In the genomic region with DNA sequence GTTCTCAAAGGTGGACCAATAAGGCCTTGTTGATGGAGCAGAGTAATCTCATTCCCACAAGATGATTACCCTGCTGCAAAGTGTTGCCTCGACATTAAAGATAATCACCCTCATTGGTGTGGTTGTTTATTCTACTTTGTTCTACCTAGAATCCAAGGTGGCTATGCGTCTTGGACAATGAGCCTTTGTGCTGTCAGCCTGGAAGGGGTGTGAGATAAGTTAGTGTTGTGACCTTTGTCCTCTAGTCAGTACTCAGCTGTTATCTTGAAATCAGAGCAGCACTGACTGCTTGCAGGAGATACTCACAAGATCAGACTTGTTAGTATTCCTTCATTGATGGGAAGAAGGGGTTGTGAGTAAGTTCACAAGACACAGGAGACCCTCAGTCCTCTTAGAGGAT, we compare ENCODE assay signal across 27 mouse cellular contexts.
DNase-seq lines count a peak whose midpoint lies in the region; ATAC-seq and TF ChIP-seq lines count a peak whose summit lies in the region.
"Had no signal": no experiment of that assay in that cellular context is flagged by ENCODE, and none has a peak within 500 bp of the region (broad histone marks: within the 10 kb centered on the region; RNA-seq: fewer than 3 reads in every experiment).

No protein-coding gene starts in this region.

- TF ChIP-seq CTCF in intestine, postnatal 0 days (IDR thresholded peaks at IDR 0.05; ENCODE audit: low read depth), result no peak
- TF ChIP-seq CTCF in midbrain, postnatal 0 days (IDR thresholded peaks at IDR 0.05), result no peak

- no peaks in the 10 kb centered on the region for H3K27me3 ChIP-seq in kidney, embryonic 15.5 days
- no peaks in the 10 kb centered on the region for H3K27me3 ChIP-seq in intestine, embryonic 14.5 days (replicated peaks; ENCODE audit: control insufficient read depth, insufficient read depth, low read length)
- no peaks in the 10 kb centered on the region for H3K27me3 ChIP-seq in intestine, postnatal 0 days (replicated peaks; ENCODE audit: control insufficient read depth, insufficient read depth, low read length)
- no peaks in the 10 kb centered on the region for H3K27me3 ChIP-seq in midbrain, postnatal 0 days (ENCODE audit: insufficient read depth, low read length)
- H3K27me3 ChIP-seq: embryonic facial prominence, embryonic 13.5 days; forebrain, embryonic 12.5 days; heart, embryonic 13.5 days had no signal

- no peaks in the 10 kb centered on the region for H3K36me3 ChIP-seq in kidney, embryonic 15.5 days
- no peaks in the 10 kb centered on the region for H3K36me3 ChIP-seq in intestine, embryonic 14.5 days (ENCODE audit: control insufficient read depth, insufficient read depth, low read length)
- H3K36me3 ChIP-seq in intestine, postnatal 0 days (ENCODE audit: control insufficient read depth, insufficient read depth), result no peaks in the 10 kb centered on the region
- H3K36me3 ChIP-seq in midbrain, postnatal 0 days (ENCODE audit: insufficient read depth, low read length), result no peaks in the 10 kb centered on the region
- H3K36me3 ChIP-seq: embryonic facial prominence, embryonic 10.5 days; embryonic facial prominence, embryonic 13.5 days; forebrain, embryonic 12.5 days; heart, embryonic 10.5 days; heart, embryonic 13.5 days had no signal

- H3K9ac ChIP-seq in kidney, embryonic 15.5 days, result no peak overlapping the region
- no peak overlapping the region for H3K9ac ChIP-seq in intestine, embryonic 14.5 days (ENCODE audit: low read length)
- H3K9ac ChIP-seq in intestine, postnatal 0 days (ENCODE audit: low read depth, low read length), result no peak overlapping the region
- no peak overlapping the region for H3K9ac ChIP-seq in midbrain, postnatal 0 days (replicated peaks; ENCODE audit: low read length, poor library complexity, severe bottlenecking)
- H3K9ac ChIP-seq: embryonic facial prominence, embryonic 13.5 days; forebrain, embryonic 12.5 days; heart, embryonic 13.5 days had no signal

- DNase-seq in kidney, adult 11 months, result no peak
- DNase-seq in intestine, embryonic 14.5 days (ENCODE audit: low spot score), result no peak
- DNase-seq in yolk sac, embryonic 10.5 days (ENCODE audit: low spot score), result peak; percentile 46
- DNase-seq in thymus, postnatal 0 days (ENCODE audit: low spot score), result no peak
- no peak for DNase-seq in midbrain, postnatal 0 days (ENCODE audit: low spot score)
- DNase-seq: adrenal gland, adult 8-10 months; adrenal gland, postnatal 25 days; cerebellum, adult 11-12 months; cerebellum, adult 8-10 months; cerebellum, postnatal 10 days; cerebellum, postnatal 36 days; embryo, embryonic 11 days; gastrocnemius, postnatal 10 days; gastrocnemius, postnatal 36 days; heart, adult 2 months; heart, postnatal 14 days; heart, postnatal 4 days had no signal

- no peaks in the 10 kb centered on the region for H3K9me3 ChIP-seq in kidney, embryonic 15.5 days (replicated peaks)
- no peaks in the 10 kb centered on the region for H3K9me3 ChIP-seq in intestine, embryonic 14.5 days (ENCODE audit: control insufficient read depth, low read length)
- H3K9me3 ChIP-seq in intestine, postnatal 0 days (ENCODE audit: control insufficient read depth), result no peaks in the 10 kb centered on the region
- H3K9me3 ChIP-seq in midbrain, postnatal 0 days (ENCODE audit: low read length), result no peaks in the 10 kb centered on the region
- H3K9me3 ChIP-seq: embryonic facial prominence, embryonic 10.5 days; embryonic facial prominence, embryonic 13.5 days; forebrain, embryonic 12.5 days; heart, embryonic 10.5 days; heart, embryonic 13.5 days had no signal

- no peak overlapping the region for H3K4me2 ChIP-seq in kidney, embryonic 15.5 days
- H3K4me2 ChIP-seq in intestine, embryonic 14.5 days (ENCODE audit: low read length), result no peak overlapping the region
- no peak overlapping the region for H3K4me2 ChIP-seq in intestine, postnatal 0 days (replicated peaks; ENCODE audit: low read depth)
- H3K4me2 ChIP-seq in midbrain, postnatal 0 days (ENCODE audit: low read depth, low read length, poor library complexity, severe bottlenecking), result no peak overlapping the region
- H3K4me2 ChIP-seq: embryonic facial prominence, embryonic 13.5 days; forebrain, embryonic 12.5 days; heart, embryonic 13.5 days had no signal

- peaks cover 13% of the 10 kb centered on the region for H3K4me1 ChIP-seq in kidney, embryonic 15.5 days
- 0 out of 2 replicates have a peak, but pooled peaks cover 3% of the 10 kb centered on the region for H3K4me1 ChIP-seq in intestine, embryonic 14.5 days (replicated peaks; ENCODE audit: control insufficient read depth, insufficient read depth, low read length)
- no peaks in the 10 kb centered on the region for H3K4me1 ChIP-seq in intestine, postnatal 0 days (replicated peaks; ENCODE audit: control insufficient read depth, insufficient read depth, low read length)
- no peaks in the 10 kb centered on the region for H3K4me1 ChIP-seq in midbrain, postnatal 0 days (ENCODE audit: insufficient read depth, low read length)
- H3K4me1 ChIP-seq: forebrain, embryonic 12.5 days; heart, embryonic 10.5 days; heart, embryonic 13.5 days had no signal

- no peak for ATAC-seq in kidney, embryonic 15.5 days (replicated peaks; ENCODE audit: low FRiP score)
- ATAC-seq in intestine, embryonic 14.5 days (replicated peaks; ENCODE audit: low FRiP score, low TSS enrichment, low read depth), result peak; percentile 88
- ATAC-seq in intestine, postnatal 0 days, result peak; percentile 91
- ATAC-seq in midbrain, postnatal 0 days (ENCODE audit: low FRiP score), result no peak
- ATAC-seq: activated CD4-positive, CD25-positive, alpha-beta regulatory T cell, adult 4 months; forebrain, embryonic 16.5 days had no signal

- H3K4me3 ChIP-seq in kidney, embryonic 15.5 days (replicated peaks), result no peak overlapping the region
- H3K4me3 ChIP-seq in intestine, embryonic 14.5 days (ENCODE audit: low read depth, low read length), result no peak overlapping the region
- H3K4me3 ChIP-seq in intestine, postnatal 0 days (ENCODE audit: low read depth, low read length), result no peak overlapping the region
- no peak overlapping the region for H3K4me3 ChIP-seq in midbrain, postnatal 0 days (ENCODE audit: low read depth, low read length)
- H3K4me3 ChIP-seq: embryonic facial prominence, embryonic 10.5 days; embryonic facial prominence, embryonic 13.5 days; erythroblast, embryonic 14.5 days; forebrain, embryonic 12.5 days; heart, adult 2 months; heart, embryonic 10.5 days; heart, embryonic 13.5 days had no signal

- 26% methylated on average over 2 of the region's 2 CpGs for WGBS in kidney, embryonic 15.5 days
- 20% methylated on average over 2 of the region's 2 CpGs for WGBS in intestine, embryonic 14.5 days
- 23% methylated on average over 2 of the region's 2 CpGs for WGBS in intestine, postnatal 0 days
- 72% methylated on average over 2 of the region's 2 CpGs for WGBS in midbrain, postnatal 0 days

- H3K27ac ChIP-seq in kidney, embryonic 15.5 days, result peak overlapping the region; percentile 23; the same call in 1 of the 2 replicates
- H3K27ac ChIP-seq in intestine, embryonic 14.5 days (ENCODE audit: low read depth), result no peak overlapping the region; the same call in 1 of the 2 replicates
- no peak overlapping the region for H3K27ac ChIP-seq in intestine, postnatal 0 days (ENCODE audit: low read depth, low read length)
- H3K27ac ChIP-seq in midbrain, postnatal 0 days (ENCODE audit: low read depth, low read length), result no peak overlapping the region
- H3K27ac ChIP-seq: embryonic facial prominence, embryonic 10.5 days; embryonic facial prominence, embryonic 13.5 days; forebrain, embryonic 12.5 days; heart, adult 2 months; heart, embryonic 10.5 days; heart, embryonic 13.5 days had no signal

Comparison
In these comparisons a context has a peak if more than half of its experiments do, and no peak if none do; other contexts are left out.
1. ATAC-seq: peak in intestine, embryonic 14.5 days (single experiment) and intestine, postnatal 0 days (single experiment); none in kidney, embryonic 15.5 days (single experiment) and midbrain, postnatal 0 days (single experiment).